Mouse (Mus musculus): ENCODE measurements around the gene Itm2b. TPM values are rescaled to one million over a fixed set of nuclear protein-coding genes. Genes with fewer than 3 reads are reported as not detected.

Itm2b gene
- polyA plus RNA-seq, 1 experiment from 2014 or later: 1,514 TPM

DNA sequence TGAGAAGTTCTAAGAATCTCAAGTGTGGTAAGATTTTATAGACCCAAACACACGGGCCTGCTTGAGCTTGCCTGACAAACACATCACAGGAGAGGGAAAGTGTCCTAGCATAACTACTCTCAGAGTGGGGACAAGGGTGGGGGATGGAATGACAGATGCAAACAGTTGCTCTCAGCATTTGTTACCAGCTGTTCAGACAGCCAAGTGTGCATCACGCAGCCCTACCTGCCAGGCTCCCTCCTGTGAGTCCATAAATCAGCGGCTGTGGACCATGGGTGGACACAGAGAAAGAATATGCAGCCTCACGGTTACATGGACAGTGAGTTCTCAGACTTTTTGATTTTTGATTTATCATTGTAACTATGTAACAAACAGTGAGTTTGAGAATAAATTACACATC lies 15.5 kb downstream of the Itm2b start:
- DNase-seq (ENCODE audit: low spot score): no peak

DNA sequence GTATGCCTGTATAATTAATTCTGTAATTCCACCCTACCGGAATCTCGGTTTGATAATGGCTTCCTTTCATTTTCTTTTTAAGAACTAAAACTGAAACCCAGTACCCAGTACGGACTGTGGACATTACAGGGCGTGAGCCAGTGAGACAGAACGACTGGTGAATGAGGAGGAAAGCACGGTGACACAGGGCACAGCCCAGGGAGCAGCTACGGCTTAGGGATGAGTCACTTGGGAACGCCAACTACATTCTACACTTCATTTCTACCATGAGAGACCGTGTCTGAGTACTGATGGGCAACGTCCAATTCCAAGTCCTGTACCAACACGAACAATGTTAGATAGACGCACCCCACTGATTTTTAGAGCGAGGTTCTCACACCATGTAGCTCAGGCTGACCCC lies 16.1 kb downstream of the Itm2b start:
- no peak for DNase-seq (ENCODE audit: low spot score)

DNA sequence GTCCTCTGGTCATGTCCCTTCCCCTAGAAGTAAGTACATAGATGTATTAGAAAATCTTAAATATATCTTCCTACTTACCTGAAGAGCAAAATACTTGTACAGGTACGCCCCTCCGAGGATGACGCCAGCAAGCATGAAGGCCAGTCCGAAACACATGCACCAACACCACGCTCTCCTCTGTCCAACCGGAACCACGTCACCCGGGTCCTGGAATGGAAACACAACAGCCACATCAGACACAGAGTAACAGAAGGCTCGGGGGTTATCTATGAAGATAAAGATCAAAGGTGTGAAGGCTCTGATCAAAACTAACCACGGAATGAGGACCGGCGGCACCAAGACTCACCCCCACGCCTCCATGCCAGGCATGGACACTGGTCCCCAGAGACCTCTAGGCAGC lies 16.9 kb downstream of the Itm2b start:
- no peak for DNase-seq (ENCODE audit: low spot score)

DNA sequence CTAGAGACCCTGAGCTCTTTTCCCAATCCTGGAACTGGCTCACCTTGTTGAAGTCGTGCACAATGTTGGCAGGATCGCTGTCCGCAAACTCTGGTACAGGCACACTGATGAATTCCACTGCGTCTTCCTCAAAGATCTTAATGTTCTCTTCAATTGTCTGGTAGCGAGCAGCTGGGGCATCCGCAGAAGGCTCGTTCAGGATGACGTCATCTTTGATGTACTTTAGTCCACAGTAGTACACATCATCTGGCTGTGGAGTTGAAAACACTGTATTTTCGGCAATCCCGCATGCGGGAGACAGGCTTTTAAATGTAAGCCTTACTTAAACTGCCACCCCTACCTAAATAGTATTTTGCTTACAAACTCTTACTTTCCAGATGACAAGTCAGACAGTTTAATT lies 18.8 kb downstream of the Itm2b start:
- DNase-seq (ENCODE audit: low spot score): no peak

GRCm38 (mm10) chr14:73363782-73364181 lies 21.3 kb downstream of the Itm2b start:
- no peak for DNase-seq (ENCODE audit: low spot score)

DNA sequence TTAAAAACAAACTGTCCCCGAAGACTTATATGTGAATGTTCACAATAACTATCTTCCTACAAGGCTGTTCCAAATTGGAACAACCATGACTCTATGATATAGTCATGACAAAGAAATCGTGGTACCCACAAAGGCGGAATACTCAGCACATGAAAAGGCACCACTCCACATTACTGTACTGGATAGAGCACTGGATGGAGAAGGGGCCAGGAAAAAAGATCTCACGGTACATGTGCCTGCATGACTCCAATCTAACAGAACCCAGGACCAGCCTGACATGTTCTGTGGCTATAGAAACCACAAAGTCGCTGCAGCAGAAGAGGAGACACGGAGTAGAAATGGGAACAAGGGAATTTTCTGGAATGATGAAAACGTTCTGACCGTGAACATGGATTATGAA lies 30.4 kb downstream of the Itm2b start:
- DNase-seq (ENCODE audit: low spot score): no peak

DNA sequence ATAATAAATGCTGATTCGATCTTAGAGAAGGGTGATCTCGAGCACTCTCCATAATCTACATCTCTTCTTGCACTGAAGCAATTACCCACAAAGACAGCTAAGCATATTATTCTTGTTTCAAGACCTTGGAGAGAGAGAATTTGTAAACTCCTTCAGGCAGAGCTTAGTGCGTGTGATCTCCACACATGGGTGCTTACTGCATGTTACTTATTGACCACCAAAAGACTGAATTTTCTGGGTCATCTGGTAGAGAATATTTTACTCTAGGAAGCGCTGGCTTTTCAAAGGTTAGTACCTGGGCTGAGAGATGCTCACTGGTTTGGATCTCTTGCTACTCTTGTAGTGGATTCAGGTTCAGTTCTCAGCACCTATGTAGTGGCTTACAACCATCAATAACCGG lies 34.0 kb downstream of the Itm2b start:
- DNase-seq (ENCODE audit: low spot score): no peak

DNA sequence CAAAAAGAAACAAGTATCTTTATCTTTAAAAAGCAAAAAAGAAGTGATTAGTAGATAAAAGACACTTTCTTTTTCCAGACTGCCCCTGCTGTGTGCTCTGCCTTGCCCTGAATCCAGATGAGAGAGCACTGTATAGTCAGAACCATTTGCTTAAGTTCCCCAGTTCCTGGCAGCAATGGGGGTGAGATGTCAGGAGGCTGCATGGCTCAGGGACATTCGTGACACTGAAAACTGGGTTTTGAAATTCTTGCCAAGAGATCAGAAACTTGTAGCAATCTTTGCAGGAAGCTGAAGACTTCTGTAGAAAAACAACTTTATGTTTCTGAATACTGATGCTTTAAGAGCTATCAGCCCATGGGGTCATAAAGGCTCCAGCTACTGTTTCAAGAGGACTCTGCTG lies 35.1 kb downstream of the Itm2b start:
- no peak for DNase-seq (ENCODE audit: low spot score)

DNA sequence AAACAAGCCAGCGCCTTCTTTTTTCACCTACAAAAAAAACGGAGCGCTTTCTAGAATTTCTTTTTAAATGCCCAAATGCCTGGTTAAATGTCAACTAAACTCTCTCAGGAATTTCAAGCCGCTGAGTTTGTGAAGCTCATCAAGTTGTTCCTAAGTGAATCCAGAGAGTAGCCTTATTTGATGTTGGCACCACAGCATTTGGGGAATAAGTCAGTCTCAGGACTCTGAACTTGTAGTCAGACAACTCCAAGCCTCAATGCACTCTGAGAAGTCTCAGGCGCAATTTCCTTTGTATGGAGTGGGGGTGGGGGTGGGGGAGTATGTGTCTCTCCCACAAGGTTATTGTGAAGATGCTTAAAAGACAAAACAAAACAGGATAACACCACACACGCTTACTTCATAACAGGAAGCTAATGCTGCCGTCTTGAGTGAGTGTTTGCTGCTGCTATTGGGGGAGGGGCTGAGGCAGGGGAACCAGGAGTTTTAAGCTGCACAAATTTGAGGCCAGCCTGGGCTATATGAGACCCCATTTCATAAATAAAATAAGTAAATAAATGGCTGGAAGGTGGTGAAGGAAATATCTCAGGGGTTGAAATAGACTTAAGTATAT lies 35.9 kb downstream of the Itm2b start:
- DNase-seq (ENCODE audit: low spot score): peak; percentile 60

DNA sequence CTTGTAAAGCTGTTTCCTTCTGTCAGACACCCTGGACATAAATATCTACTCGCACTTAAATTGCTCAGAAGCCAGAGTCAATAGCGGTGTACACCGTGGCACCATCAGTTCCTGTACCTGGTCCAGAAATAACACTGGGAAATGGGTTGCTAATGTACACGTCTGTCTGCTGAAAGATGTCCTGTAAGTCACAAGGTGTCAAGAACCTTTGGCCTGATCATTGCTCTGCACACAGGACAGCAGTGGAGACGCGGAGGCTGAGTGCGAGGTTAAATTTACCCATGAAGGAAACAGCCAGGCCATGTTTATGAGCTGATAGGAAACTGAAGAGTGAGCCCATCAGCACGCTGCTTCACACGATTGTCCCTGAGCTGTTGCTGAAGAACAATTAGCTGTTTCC lies 37.8 kb downstream of the Itm2b start:
- no peak for DNase-seq (ENCODE audit: low spot score)

DNA sequence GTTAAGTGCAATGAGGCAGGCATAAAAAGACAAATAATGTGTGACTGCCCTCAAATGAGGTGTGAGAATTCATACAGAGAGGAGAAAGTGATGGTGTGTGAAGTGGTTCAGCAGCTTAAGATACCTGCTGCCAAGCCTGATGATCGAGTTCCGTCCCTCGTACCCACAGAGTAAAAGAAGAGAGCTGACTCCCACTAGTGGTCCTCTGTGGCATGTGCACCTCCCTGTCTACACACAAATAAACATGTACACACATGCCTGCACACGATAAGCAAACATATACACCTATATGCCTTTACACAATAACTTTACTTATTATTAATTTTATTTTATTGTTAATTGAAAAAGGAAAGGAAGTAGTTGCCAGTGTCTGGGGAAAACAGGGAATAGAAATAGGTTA lies 39.5 kb downstream of the Itm2b start:
- DNase-seq (ENCODE audit: low spot score): no peak

- no peak for DNase-seq (ENCODE audit: low spot score)
Observed at GRCm38 (mm10) chr14:73340051-73340755, 44.9 kb downstream of the Itm2b start.

DNA sequence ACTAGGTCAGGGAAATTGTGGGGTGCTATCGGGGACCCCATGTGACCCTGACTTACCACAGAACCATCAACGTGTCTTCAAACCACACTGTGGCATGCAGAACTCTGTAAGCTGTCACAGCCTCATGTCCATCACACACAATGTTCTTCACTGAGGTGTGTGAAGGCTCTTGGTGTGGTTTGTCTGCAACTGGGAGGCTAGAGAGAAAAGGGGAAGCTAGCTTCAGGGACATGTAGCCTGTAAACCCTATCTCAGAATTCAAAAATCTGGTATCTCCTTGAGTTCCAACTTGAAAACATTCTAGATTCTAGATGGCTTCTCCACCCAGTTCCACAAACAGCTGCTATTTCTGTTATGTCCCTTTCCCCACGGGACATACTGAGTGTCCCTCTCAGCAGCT lies 45.5 kb downstream of the Itm2b start:
- DNase-seq (ENCODE audit: low spot score): no peak

- DNase-seq (ENCODE audit: low spot score): no peak
Observed at GRCm38 (mm10) chr14:73336316-73337080, 48.6 kb downstream of the Itm2b start.

GRCm38 (mm10) chr14:73334926-73335805 lies 49.9 kb downstream of the Itm2b start:
- DNase-seq (ENCODE audit: low spot score): no peak

GRCm38 (mm10) chr14:73333880-73334279 lies 51.2 kb downstream of the Itm2b start:
- DNase-seq (ENCODE audit: low spot score): no peak

GRCm38 (mm10) chr14:73331386-73331785 lies 53.7 kb downstream of the Itm2b start:
- DNase-seq (ENCODE audit: low spot score): no peak

DNA sequence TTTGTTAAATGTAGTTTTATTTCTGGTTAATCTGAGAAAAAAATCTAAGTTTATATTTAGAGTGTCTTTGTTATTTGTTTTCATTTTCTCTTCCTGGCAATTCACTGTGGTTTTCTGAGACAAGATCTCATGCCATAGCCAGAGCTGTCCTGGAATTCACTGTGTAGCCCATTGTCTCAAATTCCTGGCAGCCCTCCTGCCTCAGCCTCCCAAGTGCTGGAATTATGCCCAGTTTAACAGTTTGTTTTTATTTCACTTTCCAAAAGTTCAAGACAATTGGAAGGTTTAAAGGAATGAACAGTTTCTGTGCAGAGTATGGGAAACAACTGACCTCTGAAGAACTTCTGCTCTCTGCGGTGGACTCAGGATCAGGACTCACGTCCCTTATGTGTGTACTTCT lies 55.2 kb downstream of the Itm2b start:
- DNase-seq (ENCODE audit: low spot score): no peak

DNA sequence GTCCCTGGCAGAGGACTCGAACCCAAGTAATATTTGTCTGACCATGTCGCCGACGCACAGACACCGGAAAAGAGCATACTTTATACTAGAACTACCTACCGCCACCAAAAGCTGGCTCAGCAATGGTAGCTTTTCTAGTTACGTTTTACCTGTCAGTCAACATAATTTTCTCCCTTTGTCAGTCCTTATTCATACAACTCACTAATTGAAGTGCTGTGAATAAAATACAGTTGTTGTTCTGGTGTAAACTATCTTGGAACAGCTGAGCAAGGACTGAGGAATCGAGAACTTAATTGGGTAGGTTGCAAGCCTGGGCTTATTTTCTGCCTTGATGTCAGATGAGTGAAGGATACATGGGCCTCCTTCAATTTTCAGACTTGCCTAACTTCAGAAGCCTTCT lies 58.6 kb downstream of the Itm2b start:
- no peak for DNase-seq (ENCODE audit: low spot score)

DNA sequence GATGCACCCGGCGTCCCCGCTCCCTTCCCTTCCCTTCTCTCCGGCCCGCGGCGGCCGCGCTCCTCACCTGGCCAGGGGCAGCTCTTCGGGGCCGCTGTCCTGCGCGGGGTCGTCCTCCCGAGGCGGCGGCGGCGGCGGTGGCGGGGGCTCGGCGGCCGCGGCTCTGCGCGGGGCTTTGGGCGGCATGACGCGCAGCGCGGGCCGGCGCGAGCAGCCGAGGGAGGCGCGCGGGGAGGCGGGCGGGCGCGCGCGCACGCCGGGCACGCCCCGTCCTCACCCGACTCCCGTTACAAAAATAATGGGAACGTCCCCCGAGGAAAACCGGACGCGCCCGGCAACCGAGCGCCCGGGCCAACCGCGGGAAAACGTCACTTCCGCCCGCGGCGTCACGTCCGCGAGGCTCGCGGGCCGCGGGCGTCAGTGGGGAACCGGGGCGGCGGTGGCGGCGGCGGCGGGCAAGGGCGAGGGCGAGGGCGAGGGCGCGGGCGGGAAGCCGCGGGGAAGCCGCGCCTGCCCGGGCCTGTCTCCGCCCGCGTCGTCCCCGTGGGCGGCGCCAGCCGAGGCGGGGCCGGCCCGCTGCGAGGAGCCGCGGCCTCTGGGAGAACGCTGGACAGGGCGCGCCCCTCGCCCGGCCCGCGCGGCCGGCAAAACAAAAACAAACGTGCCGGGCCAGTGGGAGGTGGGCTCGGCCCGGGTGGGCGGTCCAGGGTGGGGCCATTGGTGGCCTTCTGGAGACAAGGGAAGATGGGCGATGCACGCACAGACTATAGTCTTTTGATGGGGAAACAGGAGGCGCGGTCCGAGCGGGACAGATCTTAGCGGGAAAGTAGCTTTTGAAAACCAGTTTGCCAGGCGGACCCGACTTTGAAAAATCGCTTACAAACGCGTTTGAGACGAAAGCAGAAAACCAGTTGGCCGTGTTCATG lies 59.4 kb downstream of the Itm2b start, which contains the start of gene Rb1:
Gene Rb1 (minus strand): TSS at position 367 of the 926 bp plus-strand sequence.
- DNase-seq (ENCODE audit: low spot score): peak; percentile 82

Data from thymus, postnatal 0 days (tissue).